Mouse (Mus musculus): ENCODE data around the gene Errfi1. TPM values are rescaled to one million over a fixed set of nuclear protein-coding genes. Genes with fewer than 3 reads are reported as not detected.
"Not testable (repeated sequence)": the region's sequence is repeated elsewhere in the genome, so short reads cannot be mapped to it uniquely, and the experiment has no call there.

The Errfi1 gene
- polyA plus RNA-seq, 1 experiment from 2014 or later, result 36.4 TPM

GRCm38 (mm10) chr4:150874416-150874815, 20.7 kb downstream of the Errfi1 start:
- H3K27ac ChIP-seq (ENCODE audit: low read length); H3K9ac ChIP-seq (replicated peaks; ENCODE audit: low read depth, low read length); H3K36me3 ChIP-seq (ENCODE audit: control insufficient read depth, insufficient read depth, low read length); H3K4me3 ChIP-seq (ENCODE audit: low read depth, low read length); H3K4me2 ChIP-seq (replicated peaks; ENCODE audit: low read depth, low read length); H3K27me3 ChIP-seq (ENCODE audit: control insufficient read depth, insufficient read depth, low read length); ATAC-seq (ENCODE audit: insufficient number of reproducible peaks, insufficient read depth, low FRiP score, low read depth): not testable (repeated sequence)
- WGBS, result 50% methylated on average over 4 of the region's 4 CpGs
- Histone ChIP-seq H3K4me1 (ENCODE audit: control insufficient read depth, insufficient read depth, low read length) (peaks cover 22% of the 10 kb centered on the region), H3K9me3 (ENCODE audit: control insufficient read depth, low read depth, low read length) (peaks cover 11% of the 10 kb centered on the region)

- 66% methylated on average over 10 of the region's 10 CpGs for WGBS
- H3K9ac ChIP-seq (replicated peaks; ENCODE audit: low read depth, low read length), result no peak overlapping the region
- H3K36me3 ChIP-seq (ENCODE audit: control insufficient read depth, insufficient read depth, low read length), result no peaks in the 10 kb centered on the region
Observed at GRCm38 (mm10) chr4:150875393-150875792, 21.7 kb downstream of the Errfi1 start.

GRCm38 (mm10) chr4:150879631-150880030, 25.9 kb downstream of the Errfi1 start:
- Histone ChIP-seq H3K4me1 (ENCODE audit: control insufficient read depth, insufficient read depth, low read length) (no peaks in the 10 kb centered on the region), H3K9me3 (ENCODE audit: control insufficient read depth, low read depth, low read length) (peaks cover 22% of the 10 kb centered on the region), H3K27me3 (ENCODE audit: control insufficient read depth, insufficient read depth, low read length) (no peaks in the 10 kb centered on the region), H3K4me2 (replicated peaks; ENCODE audit: low read depth, low read length) (no peak overlapping the region), H3K4me3 (ENCODE audit: low read depth, low read length) (no peak overlapping the region), H3K9ac (replicated peaks; ENCODE audit: low read depth, low read length) (no peak overlapping the region), H3K27ac (ENCODE audit: low read length) (no peak overlapping the region), H3K36me3 (ENCODE audit: control insufficient read depth, insufficient read depth, low read length) (no peaks in the 10 kb centered on the region)
- no peak for ATAC-seq (ENCODE audit: insufficient number of reproducible peaks, insufficient read depth, low FRiP score, low read depth)
- 96% methylated on average over 22 of the region's 22 CpGs for WGBS

More at GRCm38 (mm10) chr4:150875393-150875792, 21.7 kb downstream of the Errfi1 start:
- no peak for ATAC-seq (ENCODE audit: insufficient number of reproducible peaks, insufficient read depth, low FRiP score, low read depth)
- Histone ChIP-seq H3K27ac (ENCODE audit: low read length) (no peak overlapping the region), H3K4me2 (replicated peaks; ENCODE audit: low read depth, low read length) (no peak overlapping the region), H3K4me3 (ENCODE audit: low read depth, low read length) (no peak overlapping the region), H3K27me3 (ENCODE audit: control insufficient read depth, insufficient read depth, low read length) (no peaks in the 10 kb centered on the region), H3K9me3 (ENCODE audit: control insufficient read depth, low read depth, low read length) (peaks cover 20% of the 10 kb centered on the region), H3K4me1 (ENCODE audit: control insufficient read depth, insufficient read depth, low read length) (peaks cover 20% of the 10 kb centered on the region)

GRCm38 (mm10) chr4:150880364-150880763, 26.6 kb downstream of the Errfi1 start:
- no peak overlapping the region for H3K27ac ChIP-seq (ENCODE audit: low read length)
- H3K27me3 ChIP-seq (ENCODE audit: control insufficient read depth, insufficient read depth, low read length), result no peaks in the 10 kb centered on the region
- no peak overlapping the region for H3K9ac ChIP-seq (replicated peaks; ENCODE audit: low read depth, low read length)
- H3K9me3 ChIP-seq (ENCODE audit: control insufficient read depth, low read depth, low read length), result peaks cover 22% of the 10 kb centered on the region
- H3K36me3 ChIP-seq (ENCODE audit: control insufficient read depth, insufficient read depth, low read length), result no peaks in the 10 kb centered on the region
- WGBS, result 90% methylated on average over 5 of the region's 5 CpGs
- no peak for ATAC-seq (ENCODE audit: insufficient number of reproducible peaks, insufficient read depth, low FRiP score, low read depth)
- H3K4me3 ChIP-seq (ENCODE audit: low read depth, low read length), result no peak overlapping the region
- H3K4me1 ChIP-seq (ENCODE audit: control insufficient read depth, insufficient read depth, low read length), result no peaks in the 10 kb centered on the region
- no peak overlapping the region for H3K4me2 ChIP-seq (replicated peaks; ENCODE audit: low read depth, low read length)

- ATAC-seq (ENCODE audit: insufficient number of reproducible peaks, insufficient read depth, low FRiP score, low read depth), result no peak
Observed at GRCm38 (mm10) chr4:150882632-150883031, 28.9 kb downstream of the Errfi1 start.

GRCm38 (mm10) chr4:150887903-150888302, 34.2 kb downstream of the Errfi1 start:
- ATAC-seq (ENCODE audit: insufficient number of reproducible peaks, insufficient read depth, low FRiP score, low read depth), result no peak
- no peaks in the 10 kb centered on the region for H3K27me3 ChIP-seq (ENCODE audit: control insufficient read depth, insufficient read depth, low read length)

More at GRCm38 (mm10) chr4:150882632-150883031, 28.9 kb downstream of the Errfi1 start:
- peaks cover 22% of the 10 kb centered on the region for H3K9me3 ChIP-seq (ENCODE audit: control insufficient read depth, low read depth, low read length)
- no peak overlapping the region for H3K4me3 ChIP-seq (ENCODE audit: low read depth, low read length)
- no peaks in the 10 kb centered on the region for H3K4me1 ChIP-seq (ENCODE audit: control insufficient read depth, insufficient read depth, low read length)
- H3K27me3 ChIP-seq (ENCODE audit: control insufficient read depth, insufficient read depth, low read length), result no peaks in the 10 kb centered on the region
- no peak overlapping the region for H3K27ac ChIP-seq (ENCODE audit: low read length)
- 83% methylated on average over 5 of the region's 5 CpGs for WGBS
- no peak overlapping the region for H3K9ac ChIP-seq (replicated peaks; ENCODE audit: low read depth, low read length)
- H3K4me2 ChIP-seq (replicated peaks; ENCODE audit: low read depth, low read length), result no peak overlapping the region
- no peaks in the 10 kb centered on the region for H3K36me3 ChIP-seq (ENCODE audit: control insufficient read depth, insufficient read depth, low read length)

GRCm38 (mm10) chr4:150888492-150888891, 34.8 kb downstream of the Errfi1 start:
- Histone ChIP-seq H3K27ac (ENCODE audit: low read length) (no peak overlapping the region), H3K27me3 (ENCODE audit: control insufficient read depth, insufficient read depth, low read length) (no peaks in the 10 kb centered on the region), H3K9me3 (ENCODE audit: control insufficient read depth, low read depth, low read length) (no peaks in the 10 kb centered on the region), H3K36me3 (ENCODE audit: control insufficient read depth, insufficient read depth, low read length) (no peaks in the 10 kb centered on the region), H3K4me2 (replicated peaks; ENCODE audit: low read depth, low read length) (no peak overlapping the region), H3K4me3 (ENCODE audit: low read depth, low read length) (no peak overlapping the region), H3K4me1 (ENCODE audit: control insufficient read depth, insufficient read depth, low read length) (peaks cover 11% of the 10 kb centered on the region), H3K9ac (replicated peaks; ENCODE audit: low read depth, low read length) (no peak overlapping the region)
- WGBS, result 76% methylated on average over 4 of the region's 4 CpGs
- 0 out of 2 replicates have a peak, but pooled peaks have one; percentile 23 for ATAC-seq (ENCODE audit: insufficient number of reproducible peaks, insufficient read depth, low FRiP score, low read depth)

More at GRCm38 (mm10) chr4:150887903-150888302, 34.2 kb downstream of the Errfi1 start:
- no peak overlapping the region for H3K4me2 ChIP-seq (replicated peaks; ENCODE audit: low read depth, low read length)
- H3K36me3 ChIP-seq (ENCODE audit: control insufficient read depth, insufficient read depth, low read length), result no peaks in the 10 kb centered on the region
- no peak overlapping the region for H3K27ac ChIP-seq (ENCODE audit: low read length)
- H3K9ac ChIP-seq (replicated peaks; ENCODE audit: low read depth, low read length), result no peak overlapping the region
- WGBS, result 76% methylated on average over 5 of the region's 5 CpGs
- H3K4me1 ChIP-seq (ENCODE audit: control insufficient read depth, insufficient read depth, low read length), result peaks cover 11% of the 10 kb centered on the region
- H3K4me3 ChIP-seq (ENCODE audit: low read depth, low read length), result no peak overlapping the region
- H3K9me3 ChIP-seq (ENCODE audit: control insufficient read depth, low read depth, low read length), result no peaks in the 10 kb centered on the region

- no peaks in the 10 kb centered on the region for H3K9me3 ChIP-seq (ENCODE audit: control insufficient read depth, low read depth, low read length)
- no peak overlapping the region for H3K4me3 ChIP-seq (ENCODE audit: low read depth, low read length)
- H3K36me3 ChIP-seq (ENCODE audit: control insufficient read depth, insufficient read depth, low read length), result no peaks in the 10 kb centered on the region
- H3K9ac ChIP-seq (replicated peaks; ENCODE audit: low read depth, low read length), result no peak overlapping the region
- peak; percentile 34; the same call in 1 of the 2 replicates for ATAC-seq (ENCODE audit: insufficient number of reproducible peaks, insufficient read depth, low FRiP score, low read depth)
- H3K27me3 ChIP-seq (ENCODE audit: control insufficient read depth, insufficient read depth, low read length), result no peaks in the 10 kb centered on the region
- peak overlapping the region; percentile 53; the same call in 1 of the 2 replicates for H3K27ac ChIP-seq (ENCODE audit: low read length)
- peak overlapping the region; percentile 17; the same call in 1 of the 2 replicates for H3K4me2 ChIP-seq (replicated peaks; ENCODE audit: low read depth, low read length)
- 36% methylated on average over 20 of the region's 20 CpGs for WGBS
- H3K4me1 ChIP-seq (ENCODE audit: control insufficient read depth, insufficient read depth, low read length), result peaks cover 11% of the 10 kb centered on the region
Observed at GRCm38 (mm10) chr4:150889273-150889954, 35.7 kb downstream of the Errfi1 start.

Measured in stomach, embryonic 14.5 days (tissue).